Mouse (Mus musculus): ENCODE data around the gene Eral1. TPM values are rescaled to one million over a fixed set of nuclear protein-coding genes. Genes with fewer than 3 reads are reported as not detected.
A peak's percentile ranks its signal among the peaks of the same experiment; 100 is the strongest.
"Not testable (repeated sequence)": the region's sequence is repeated elsewhere in the genome, so short reads cannot be mapped to it uniquely, and the experiment has no call there.

Eral1 gene
- polyA plus RNA-seq, 1 experiment from 2014 or later: 31.6 TPM

DNA sequence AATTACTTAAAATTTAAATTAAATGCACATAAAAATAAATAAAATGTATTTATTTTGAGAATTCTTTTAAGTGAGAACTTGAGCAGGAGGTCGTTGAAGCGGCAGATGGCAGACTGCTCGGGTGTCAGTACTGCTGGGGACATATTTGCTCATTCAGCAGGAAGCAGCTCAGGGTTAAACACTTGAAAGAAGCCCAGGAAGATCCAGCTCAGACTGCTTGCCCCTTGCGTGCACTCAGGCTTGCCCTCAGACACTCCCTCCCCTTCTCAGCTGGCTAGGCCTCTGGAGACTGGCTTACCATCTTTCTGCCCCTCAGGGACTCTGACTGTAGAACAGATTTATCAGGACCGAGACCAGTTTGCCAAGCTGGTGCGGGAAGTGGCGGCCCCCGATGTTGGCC lies 23.2 kb downstream of the Eral1 start:
- no peak for ATAC-seq
- Histone ChIP-seq H3K27ac (no peak overlapping the region), H3K9ac (no peak overlapping the region), H3K4me2 (replicated peaks) (no peak overlapping the region), H3K4me3 (replicated peaks) (no peak overlapping the region), H3K4me1 (replicated peaks) (no peaks in the 10 kb centered on the region), H3K27me3 (replicated peaks) (no peaks in the 10 kb centered on the region), H3K9me3 (no peaks in the 10 kb centered on the region), H3K36me3 (peaks cover 11% of the 10 kb centered on the region; the same call in 1 of the 2 replicates)
- 86% methylated on average over 8 of the region's 8 CpGs for WGBS

DNA sequence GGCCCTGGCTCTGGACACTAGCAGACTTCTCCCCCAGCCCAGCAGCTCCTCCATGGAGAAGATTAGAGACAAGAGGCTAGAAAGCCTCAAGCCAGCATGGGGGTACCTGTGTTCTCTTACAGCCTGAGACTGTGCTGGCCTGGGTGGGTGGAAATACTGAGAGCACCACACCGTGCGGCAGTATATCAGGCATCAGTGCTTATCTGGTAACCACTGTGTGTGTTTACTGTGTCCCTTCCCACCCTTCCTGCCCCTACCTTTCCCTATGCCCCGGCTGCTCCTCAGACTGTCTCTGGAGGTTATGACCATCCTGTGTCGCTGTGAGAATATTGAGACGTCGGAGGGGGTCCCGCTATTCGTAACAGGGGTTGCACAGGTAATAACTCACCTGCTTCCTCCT lies 27.1 kb downstream of the Eral1 start:
- no peaks in the 10 kb centered on the region for H3K27me3 ChIP-seq (replicated peaks)
- no peak overlapping the region for H3K27ac ChIP-seq
- H3K9ac ChIP-seq: no peak overlapping the region
- H3K9me3 ChIP-seq: no peaks in the 10 kb centered on the region
- WGBS: 79% methylated on average over 8 of the region's 8 CpGs
- H3K4me2 ChIP-seq (replicated peaks): no peak overlapping the region
- H3K36me3 ChIP-seq: peaks cover 3% of the 10 kb centered on the region; the same call in 1 of the 2 replicates
- H3K4me1 ChIP-seq (replicated peaks): no peaks in the 10 kb centered on the region
- ATAC-seq: no peak
- no peak overlapping the region for H3K4me3 ChIP-seq (replicated peaks)

DNA sequence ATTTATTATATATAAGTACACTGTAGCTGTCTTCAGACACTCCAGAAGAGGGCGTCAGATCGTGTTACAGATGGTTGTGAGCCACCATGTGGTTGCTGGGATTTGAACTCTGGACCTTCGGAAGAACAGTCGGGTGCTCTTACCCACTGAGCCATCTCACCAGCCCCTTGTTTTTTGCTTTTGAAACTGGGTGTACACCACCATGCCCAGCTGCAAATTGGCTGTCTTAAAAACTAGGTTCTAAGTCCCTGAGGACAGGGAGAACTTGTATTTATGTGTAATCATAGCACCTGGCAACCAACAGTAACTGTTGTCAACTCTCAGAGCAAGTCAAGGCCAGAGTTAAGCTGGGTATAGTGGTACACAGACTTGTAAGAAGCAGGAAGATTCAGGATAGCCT lies 31.5 kb downstream of the Eral1 start:
- H3K9ac ChIP-seq; ATAC-seq; H3K4me3 ChIP-seq (replicated peaks); H3K4me1 ChIP-seq (replicated peaks); H3K9me3 ChIP-seq; H3K27me3 ChIP-seq (replicated peaks); H3K4me2 ChIP-seq (replicated peaks); H3K36me3 ChIP-seq; H3K27ac ChIP-seq: not testable (repeated sequence)
- 91% methylated on average over 4 of the region's 4 CpGs for WGBS

DNA sequence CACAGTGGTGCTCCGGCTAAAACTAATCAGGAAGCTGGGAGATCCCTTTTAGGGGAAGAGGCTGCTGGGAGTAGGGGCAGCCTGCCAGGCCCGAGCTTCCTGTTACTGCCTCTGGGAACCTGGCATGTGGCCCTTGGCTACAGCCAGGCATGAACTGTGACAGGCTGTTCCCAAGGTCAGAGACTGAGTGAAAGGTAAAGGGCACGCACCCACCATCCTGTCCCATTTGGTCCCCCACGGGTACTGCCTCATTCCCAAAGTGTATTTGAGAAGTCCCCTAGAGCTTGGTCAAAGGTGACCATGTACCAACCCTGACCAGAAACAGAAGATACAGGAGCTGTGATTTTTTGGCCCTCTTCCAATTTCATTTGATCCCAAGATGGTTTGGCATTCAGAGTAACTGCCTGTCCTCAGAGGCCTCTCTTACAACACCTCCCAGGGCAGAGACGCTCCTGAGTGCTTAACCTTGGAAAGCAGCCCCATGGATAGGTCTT lies 35.4 kb downstream of the Eral1 start:
- no peak overlapping the region for H3K9ac ChIP-seq
- H3K4me3 ChIP-seq (replicated peaks): no peak overlapping the region
- no peaks in the 10 kb centered on the region for H3K4me1 ChIP-seq (replicated peaks)
- H3K27ac ChIP-seq: 0 out of 2 replicates have a peak overlapping the region, but pooled peaks have one; percentile 22
- no peaks in the 10 kb centered on the region for H3K9me3 ChIP-seq
- H3K4me2 ChIP-seq (replicated peaks): no peak overlapping the region
- 75% methylated on average over 5 of the region's 5 CpGs for WGBS
- H3K27me3 ChIP-seq (replicated peaks): no peaks in the 10 kb centered on the region
- peak; percentile 41; the same call in 1 of the 2 replicates for ATAC-seq
- no peaks in the 10 kb centered on the region for H3K36me3 ChIP-seq

DNA sequence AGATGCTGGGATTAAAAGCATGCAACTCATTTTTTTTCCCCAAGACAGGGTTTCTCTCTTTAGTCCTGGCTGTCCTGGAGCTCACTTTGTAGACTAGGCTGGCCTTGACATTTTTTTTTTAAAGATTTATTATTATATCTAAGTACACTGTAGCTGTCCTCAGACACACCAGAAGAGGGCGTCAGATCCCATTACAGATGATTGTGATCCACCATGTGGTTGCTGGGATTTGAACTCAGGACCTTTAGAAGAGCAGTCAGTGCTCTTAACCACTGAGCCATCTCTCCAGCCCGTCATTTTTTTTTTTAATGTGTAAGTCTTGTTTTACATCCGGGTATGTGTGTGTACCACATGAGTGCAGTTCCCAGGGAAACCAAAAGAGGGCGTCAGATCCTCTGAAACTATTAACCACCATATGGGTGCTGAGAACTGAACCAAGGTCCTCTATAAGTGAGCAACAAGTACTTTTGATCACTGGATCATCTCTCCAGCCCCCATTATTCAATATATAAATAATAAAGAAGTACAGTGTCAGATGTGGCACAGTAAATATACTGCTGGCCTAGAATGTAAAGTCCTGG lies 37.8 kb downstream of the Eral1 start:
- H3K9me3 ChIP-seq; H3K4me2 ChIP-seq (replicated peaks); H3K4me3 ChIP-seq (replicated peaks); H3K36me3 ChIP-seq; H3K27ac ChIP-seq; H3K27me3 ChIP-seq (replicated peaks); H3K9ac ChIP-seq; ATAC-seq: not testable (repeated sequence)
- peaks cover 12% of the 10 kb centered on the region for H3K4me1 ChIP-seq (replicated peaks)
- 92% methylated on average over 4 of the region's 4 CpGs for WGBS

DNA sequence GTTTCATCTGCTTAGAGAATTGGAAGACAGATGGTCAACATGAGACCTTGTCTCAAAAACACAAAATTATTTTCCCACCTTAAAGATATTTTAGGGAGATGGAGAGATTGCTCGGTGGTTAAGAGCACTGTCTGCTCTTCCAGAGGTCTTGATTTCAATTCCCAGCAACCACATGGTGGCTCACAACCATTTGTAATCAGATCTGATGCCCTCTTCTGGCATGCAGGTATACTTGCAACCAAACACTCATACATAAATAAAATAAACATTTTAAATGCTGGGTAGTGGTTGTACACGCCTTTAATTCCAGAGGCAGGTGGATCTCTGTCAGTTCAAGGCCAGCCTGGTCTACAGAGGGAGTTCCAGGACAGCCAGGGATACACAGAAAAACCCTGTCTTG lies 39.3 kb downstream of the Eral1 start:
- Histone ChIP-seq H3K9me3 (no peaks in the 10 kb centered on the region), H3K27me3 (replicated peaks) (no peaks in the 10 kb centered on the region), H3K27ac (no peak overlapping the region), H3K9ac (no peak overlapping the region), H3K36me3 (no peaks in the 10 kb centered on the region), H3K4me3 (replicated peaks) (no peak overlapping the region), H3K4me1 (replicated peaks) (peaks cover 16% of the 10 kb centered on the region), H3K4me2 (replicated peaks) (no peak overlapping the region)
- WGBS: 70% methylated on average over 2 of the region's 2 CpGs
- no peak for ATAC-seq

DNA sequence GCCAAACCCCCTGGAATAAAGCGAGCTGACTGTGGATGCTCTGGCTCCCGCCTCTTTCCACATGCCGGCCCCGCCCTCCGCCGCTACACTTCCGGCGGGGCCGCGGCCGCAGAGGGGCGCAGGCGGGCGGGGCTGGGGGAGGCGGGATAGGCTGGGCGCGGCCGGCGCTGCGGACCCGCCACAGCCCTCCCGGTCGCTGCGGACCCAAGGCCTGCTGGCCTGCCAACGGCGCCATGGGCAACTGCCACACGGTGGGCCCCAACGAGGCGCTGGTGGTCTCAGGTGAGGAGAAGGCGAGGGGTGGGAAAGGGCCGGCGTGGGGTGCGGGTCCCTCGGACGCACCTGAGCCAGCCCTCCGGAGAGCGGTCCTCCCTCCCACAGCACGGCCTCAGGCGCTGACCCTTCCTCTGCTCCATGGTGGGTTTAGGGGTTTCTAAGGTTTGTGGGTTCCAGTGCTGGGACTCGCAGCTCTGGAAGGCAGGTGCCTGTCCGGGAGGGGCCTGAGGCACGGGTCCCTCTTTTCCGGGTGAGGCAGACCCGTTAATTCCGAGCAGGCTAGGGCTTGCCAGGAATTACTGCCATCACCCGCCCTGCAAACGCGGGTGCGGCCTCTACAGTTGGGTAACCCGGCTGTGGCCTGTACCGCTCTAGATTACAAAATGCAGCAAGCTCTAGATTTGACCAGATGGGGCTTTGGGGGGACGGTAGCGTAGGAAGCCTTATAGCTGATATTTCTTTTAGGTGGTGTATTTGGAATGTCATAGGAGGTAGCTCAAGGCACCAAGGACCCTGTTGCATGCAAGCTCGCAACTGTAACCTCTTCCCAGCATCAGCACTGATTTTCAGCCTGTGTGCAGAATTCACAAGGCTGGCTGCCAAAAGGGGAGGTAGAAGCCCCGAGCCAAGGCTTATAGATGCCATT lies 42.1 kb downstream of the Eral1 start, which contains the start of gene Flot2:
Gene Flot2, plus strand, starts transcription at position 101 of the 922 bp plus-strand sequence.
- Histone ChIP-seq H3K27me3 (replicated peaks) (no peaks in the 10 kb centered on the region), H3K4me1 (replicated peaks) (peaks cover 16% of the 10 kb centered on the region), H3K9ac (peak within 1 kb of the TSS; percentile 78), H3K27ac (peak within 1 kb of the TSS; percentile 74), H3K4me3 (replicated peaks) (peak within 1 kb of the TSS; percentile 75), H3K4me2 (replicated peaks) (peak within 1 kb of the TSS; percentile 81), H3K9me3 (no peaks in the 10 kb centered on the region), H3K36me3 (0 out of 2 replicates have a peak, but pooled peaks cover 3% of the 10 kb centered on the region)
- ATAC-seq: peak; percentile 93
- 3% methylated on average over 55 of the region's 55 CpGs for WGBS

DNA sequence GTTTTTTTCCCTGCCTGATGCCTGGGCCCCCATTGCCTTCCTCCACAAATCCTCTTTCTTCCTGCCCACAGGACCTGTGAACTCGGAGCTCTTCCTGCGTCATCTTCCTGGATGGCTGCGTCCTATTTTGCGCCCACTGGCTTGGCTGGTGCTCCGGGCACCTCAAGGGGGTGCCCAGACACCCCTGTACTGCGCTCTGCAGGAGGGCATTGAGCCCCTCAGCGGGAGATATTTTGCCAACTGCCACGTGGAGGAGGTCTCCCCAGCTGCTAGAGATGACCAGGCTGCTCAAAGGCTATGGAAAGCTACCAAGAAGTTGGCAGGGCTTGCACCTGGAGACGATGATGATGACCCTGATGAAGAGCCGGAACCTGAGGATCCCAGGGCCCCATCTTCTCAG lies 43.4 kb downstream of the Eral1 start:
- H3K4me2 ChIP-seq (replicated peaks): no peak overlapping the region
- H3K4me1 ChIP-seq (replicated peaks): peaks cover 25% of the 10 kb centered on the region
- no peak overlapping the region for H3K27ac ChIP-seq
- H3K27me3 ChIP-seq (replicated peaks): no peaks in the 10 kb centered on the region
- H3K9me3 ChIP-seq: no peaks in the 10 kb centered on the region
- H3K4me3 ChIP-seq (replicated peaks): no peak overlapping the region
- 0 out of 2 replicates have a peak, but pooled peaks cover 3% of the 10 kb centered on the region for H3K36me3 ChIP-seq
- no peak for ATAC-seq
- WGBS: 89% methylated on average over 10 of the region's 10 CpGs
- H3K9ac ChIP-seq: no peak overlapping the region

DNA sequence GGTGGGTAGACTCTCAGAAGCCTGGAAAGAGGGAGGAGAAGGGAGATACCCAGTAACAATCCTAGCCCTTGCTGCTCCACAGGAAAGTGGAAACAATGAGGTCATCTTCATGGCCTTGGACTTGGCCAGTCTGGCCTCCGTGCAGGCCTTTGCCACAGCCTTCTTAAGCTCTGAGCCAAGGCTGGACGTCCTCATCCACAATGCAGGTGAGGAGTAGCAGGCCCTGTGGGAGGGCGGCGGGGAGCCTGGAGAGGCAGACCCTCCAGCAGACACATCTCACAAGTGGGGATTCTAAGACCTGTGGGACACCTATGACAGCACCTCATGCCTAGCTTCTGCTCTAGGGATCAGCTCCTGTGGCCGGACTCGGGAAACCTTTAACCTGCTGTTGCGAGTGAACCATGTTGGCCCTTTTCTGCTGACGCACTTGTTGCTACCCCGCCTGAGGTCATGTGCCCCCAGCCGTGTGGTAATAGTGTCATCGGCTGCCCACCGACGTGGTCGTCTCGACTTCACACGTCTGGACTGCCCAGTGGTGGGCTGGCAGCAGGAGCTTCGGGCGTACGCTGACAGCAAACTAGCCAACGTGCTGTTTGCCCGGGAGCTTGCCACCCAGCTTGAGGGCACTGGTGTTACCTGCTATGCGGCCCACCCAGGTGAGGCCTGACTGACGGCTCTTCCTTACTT lies 46.1 kb downstream of the Eral1 start:
- Histone ChIP-seq H3K4me2 (replicated peaks) (no peak overlapping the region), H3K4me1 (replicated peaks) (peaks cover 29% of the 10 kb centered on the region), H3K4me3 (replicated peaks) (no peak overlapping the region), H3K27ac (no peak overlapping the region), H3K9ac (no peak overlapping the region), H3K9me3 (no peaks in the 10 kb centered on the region), H3K27me3 (replicated peaks) (no peaks in the 10 kb centered on the region), H3K36me3 (0 out of 2 replicates have a peak, but pooled peaks cover 7% of the 10 kb centered on the region)
- ATAC-seq: no peak
- WGBS: 93% methylated on average over 23 of the region's 23 CpGs

DNA sequence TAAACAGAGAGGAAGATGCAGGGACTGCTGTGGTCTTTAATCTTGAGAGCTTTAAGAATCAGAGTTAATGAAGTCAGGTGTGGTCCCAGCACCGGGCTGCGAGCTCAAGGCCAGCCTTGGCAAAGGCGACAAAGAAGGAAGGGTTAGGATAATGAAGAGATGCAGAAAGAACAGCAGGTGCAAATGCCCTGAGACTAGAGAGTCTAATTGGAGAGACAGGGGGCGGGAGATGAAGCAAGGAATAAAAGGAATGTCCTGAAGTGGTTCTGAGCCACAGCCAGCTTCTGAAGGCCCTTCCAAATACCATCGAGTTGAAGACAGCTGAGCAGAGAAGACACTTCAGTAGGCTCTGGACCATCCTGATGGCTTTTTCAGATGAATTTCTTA lies 47.4 kb downstream of the Eral1 start:
- ATAC-seq: no peak
- Histone ChIP-seq H3K36me3 (0 out of 2 replicates have a peak, but pooled peaks cover 15% of the 10 kb centered on the region), H3K4me3 (replicated peaks) (peak overlapping the region; percentile 72), H3K9me3 (no peaks in the 10 kb centered on the region), H3K27me3 (replicated peaks) (no peaks in the 10 kb centered on the region), H3K4me1 (replicated peaks) (peaks cover 23% of the 10 kb centered on the region), H3K9ac (peak overlapping the region; percentile 79), H3K4me2 (replicated peaks) (peak overlapping the region; percentile 92), H3K27ac (peak overlapping the region; percentile 91)
- WGBS: 11% methylated on average over 5 of the region's 5 CpGs

DNA sequence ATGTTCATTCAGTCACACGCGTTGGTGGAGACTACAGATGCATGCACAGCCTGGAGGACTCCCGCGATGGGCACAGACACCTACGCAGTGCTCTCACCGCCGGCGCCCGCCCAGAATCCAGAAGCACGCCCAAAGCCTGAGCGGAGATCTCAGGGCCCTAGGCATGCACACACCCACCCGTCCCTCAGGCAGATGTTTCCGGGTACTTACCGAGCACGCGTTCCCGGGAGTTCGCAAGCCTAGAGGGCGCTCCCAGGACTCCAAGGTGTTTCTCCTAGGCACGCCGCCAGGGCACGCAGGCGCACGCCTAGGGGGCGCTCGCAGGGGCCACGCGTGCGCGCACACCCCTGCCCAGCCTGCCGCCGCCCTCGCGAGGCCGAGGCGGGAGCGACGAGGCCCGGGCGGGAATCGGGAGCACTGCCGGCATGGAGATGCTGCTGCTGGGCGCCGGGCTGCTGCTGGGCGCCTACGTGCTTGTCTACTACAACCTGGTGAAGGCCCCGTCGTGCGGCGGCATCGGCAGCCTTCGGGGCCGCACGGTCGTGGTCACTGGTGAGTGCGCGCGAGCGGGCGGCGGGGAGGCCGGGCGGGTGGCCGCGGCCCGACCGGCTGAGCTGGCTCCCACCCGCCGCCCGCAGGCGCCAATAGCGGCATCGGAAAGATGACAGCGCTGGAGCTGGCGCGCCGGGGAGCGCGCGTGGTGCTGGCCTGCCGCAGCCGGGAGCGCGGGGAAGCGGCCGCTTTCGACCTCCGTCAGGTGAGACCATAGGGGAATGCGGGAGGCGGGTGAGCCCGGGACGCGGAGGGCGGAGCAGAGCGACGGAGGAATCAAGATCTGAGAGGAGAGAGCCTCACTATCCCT lies 48.0 kb downstream of the Eral1 start, which contains the start of gene Dhrs13:
Gene Dhrs13, plus strand, starts transcription at position 334 of the 862 bp plus-strand sequence.
- Histone ChIP-seq H3K36me3 (peaks cover 17% of the 10 kb centered on the region), H3K4me1 (replicated peaks) (peaks cover 18% of the 10 kb centered on the region), H3K9me3 (no peaks in the 10 kb centered on the region), H3K4me2 (replicated peaks) (peak within 1 kb of the TSS; percentile 92), H3K27ac (peak within 1 kb of the TSS; percentile 91), H3K4me3 (replicated peaks) (peak within 1 kb of the TSS; percentile 72), H3K9ac (peak within 1 kb of the TSS; percentile 79), H3K27me3 (replicated peaks) (no peaks in the 10 kb centered on the region)
- under 1% methylated on average over 96 of the region's 96 CpGs for WGBS
- peak; percentile 97 for ATAC-seq
